Mouse (Mus musculus) embryonic fibroblast, embryonic 13.5 days (primary cell): ENCODE measurements around the gene Ctrb1. TPM values are rescaled to one million over a fixed set of nuclear protein-coding genes. Genes with fewer than 3 reads are reported as not detected.

Experiments
- H3K27ac ChIP-seq: 2 replicates; pipeline ENCODE4 v1.5.1; 2012; ENCODE audit warnings: low read length, control low read depth, inconsistent platforms; ENCODE audit not compliant: insufficient read depth
- H3K4me1 ChIP-seq: 2 replicates; pipeline ENCODE4 v1.6.1; 2011; ENCODE audit warnings: low read length; ENCODE audit not compliant: control insufficient read depth, insufficient read depth
- H3K4me3 ChIP-seq: 2 replicates; pipeline ENCODE4 v1.5.1; 2011; ENCODE audit warnings: mild to moderate bottlenecking, control low read depth, low read length; ENCODE audit not compliant: insufficient read depth
- CTCF ChIP-seq: IDR thresholded peaks from 2 replicates; pipeline ENCODE4 v1.5.1; 2011; ENCODE audit warnings: mild to moderate bottlenecking, control low read depth, low read length, moderate library complexity, borderline replicate concordance; ENCODE audit not compliant: insufficient read depth
- POLR2A ChIP-seq: IDR thresholded peaks from 2 replicates; pipeline ENCODE4 v1.6.1; 2011; ENCODE audit warnings: low read depth, mild to moderate bottlenecking, control low read depth, low read length, moderate library complexity
- polyA plus RNA-seq: library from polyadenylated mRNA; stranded (reverse); fragments of >200 nt; gene quantifications from 2 replicates; pipeline ENCODE4 v1.2.4, GENCODE M21; 2011; ENCODE audit warnings: low read depth; ENCODE audit not compliant: missing spikeins, insufficient read length

Gene Ctrb1
- polyA plus RNA-seq, 1 experiment = not detected

- Histone ChIP-seq H3K4me3 (peak overlapping the region; percentile 19), H3K4me1 (peaks cover 61% of the 10 kb centered on the region), H3K27ac (peak overlapping the region; percentile 93)
- no peak for TF ChIP-seq CTCF
These were observed 41.7 kb upstream of the Ctrb1 start for GRCm38 (mm10) chr8:111732406-111733085.

GRCm38 (mm10) chr8:111732004-111732403, 41.2 kb upstream of the Ctrb1 start:
- TF ChIP-seq CTCF (no peak), POLR2A (peak; percentile 71)
- Histone ChIP-seq H3K4me1 (peaks cover 61% of the 10 kb centered on the region), H3K4me3 (peak overlapping the region; percentile 74), H3K27ac (peak overlapping the region; percentile 93)

- no peak for TF ChIP-seq CTCF
- no peak for TF ChIP-seq POLR2A
- Histone ChIP-seq H3K27ac (peak overlapping the region; percentile 29; the same call in 1 of the 2 replicates), H3K4me1 (peaks cover 58% of the 10 kb centered on the region), H3K4me3 (peak overlapping the region; percentile 74)
These were observed 40.6 kb upstream of the Ctrb1 start for GRCm38 (mm10) chr8:111731231-111731977.

GRCm38 (mm10) chr8:111729233-111730170, 38.7 kb upstream of the Ctrb1 start:
- Histone ChIP-seq H3K4me3 (peak overlapping the region; percentile 74), H3K4me1 (peaks cover 51% of the 10 kb centered on the region)
- TF ChIP-seq CTCF = no peak
- TF ChIP-seq POLR2A = no peak

GRCm38 (mm10) chr8:111728481-111728880, 37.7 kb upstream of the Ctrb1 start:
- H3K4me3 ChIP-seq = 0 out of 2 replicates have a peak overlapping the region, but pooled peaks have one; percentile 2
- peaks cover 47% of the 10 kb centered on the region for H3K4me1 ChIP-seq
- H3K27ac ChIP-seq = no peak overlapping the region
- no peak for TF ChIP-seq POLR2A
- TF ChIP-seq CTCF = no peak

More at GRCm38 (mm10) chr8:111729233-111730170, 38.7 kb upstream of the Ctrb1 start:
- peak overlapping the region; percentile 7; the same call in 1 of the 2 replicates for H3K27ac ChIP-seq

GRCm38 (mm10) chr8:111727553-111727952, 36.7 kb upstream of the Ctrb1 start:
- Histone ChIP-seq H3K4me1 (peaks cover 39% of the 10 kb centered on the region), H3K27ac (peak overlapping the region; percentile 73; the same call in 1 of the 2 replicates), H3K4me3 (no peak overlapping the region)
- TF ChIP-seq CTCF = no peak
- no peak for TF ChIP-seq POLR2A

GRCm38 (mm10) chr8:111726102-111726900, 35.5 kb upstream of the Ctrb1 start:
- TF ChIP-seq POLR2A (no peak), CTCF (no peak)
- Histone ChIP-seq H3K4me3 (no peak overlapping the region), H3K27ac (peak overlapping the region; percentile 73), H3K4me1 (peaks cover 39% of the 10 kb centered on the region)

GRCm38 (mm10) chr8:111725341-111725740, 34.5 kb upstream of the Ctrb1 start:
- TF ChIP-seq POLR2A (no peak), CTCF (no peak)
- H3K27ac ChIP-seq = no peak overlapping the region; the same call in 1 of the 2 replicates
- no peak overlapping the region for H3K4me3 ChIP-seq
- H3K4me1 ChIP-seq = peaks cover 42% of the 10 kb centered on the region
